Mouse (Mus musculus) CH12.LX (cell line): Measurements from ENCODE around the gene Scn4b.

Experiments used
- CTCF ChIP-seq, 2 experiments: IDR thresholded peaks in 1 of 2; conservative IDR thresholded peaks in 1 of 2; 2 replicates each; pipeline ENCODE4 v1.5.1; 2011 to 2012; ENCODE audit warnings: low read depth in 2 of 2, low read length in 2 of 2, improper control_type of control experiment in 1 of 2, inconsistent platforms in 1 of 2, mild to moderate bottlenecking in 1 of 2, moderate library complexity in 1 of 2
- ELF1 ChIP-seq: IDR thresholded peaks from 2 replicates; pipeline ENCODE4 v1.6.1; 2014; ENCODE audit warnings: low read depth, mild to moderate bottlenecking, inconsistent platforms, low read length, improper control_type of control experiment
- EP300 ChIP-seq: IDR thresholded peaks from 2 replicates; pipeline ENCODE4 v1.6.1; 2011; ENCODE audit warnings: low read length, improper control_type of control experiment
- JUN ChIP-seq: IDR thresholded peaks from 2 replicates; pipeline ENCODE4 v1.6.1; 2011; ENCODE audit warnings: low read depth, mild to moderate bottlenecking, low read length, improper control_type of control experiment, moderate library complexity; ENCODE audit not compliant: insufficient read depth
- KAT2A ChIP-seq: IDR thresholded peaks from 2 replicates; pipeline ENCODE4 v1.6.1; 2012; ENCODE audit warnings: low read length, improper control_type of control experiment, inconsistent platforms; ENCODE audit not compliant: insufficient replicate concordance
- NELFE ChIP-seq: IDR thresholded peaks from 2 replicates; pipeline ENCODE4 v1.6.1; 2011; ENCODE audit warnings: low read depth, low read length, improper control_type of control experiment
- POLR2A ChIP-seq: IDR thresholded peaks from 2 replicates; pipeline ENCODE4 v1.6.1; 2011; ENCODE audit warnings: low read depth, mild to moderate bottlenecking, improper control_type of control experiment, low read length
- RAD21 ChIP-seq: IDR thresholded peaks from 2 replicates; pipeline ENCODE4 v1.6.1; 2011; ENCODE audit warnings: low read depth, mild to moderate bottlenecking, low read length, improper control_type of control experiment, moderate library complexity

DNA sequence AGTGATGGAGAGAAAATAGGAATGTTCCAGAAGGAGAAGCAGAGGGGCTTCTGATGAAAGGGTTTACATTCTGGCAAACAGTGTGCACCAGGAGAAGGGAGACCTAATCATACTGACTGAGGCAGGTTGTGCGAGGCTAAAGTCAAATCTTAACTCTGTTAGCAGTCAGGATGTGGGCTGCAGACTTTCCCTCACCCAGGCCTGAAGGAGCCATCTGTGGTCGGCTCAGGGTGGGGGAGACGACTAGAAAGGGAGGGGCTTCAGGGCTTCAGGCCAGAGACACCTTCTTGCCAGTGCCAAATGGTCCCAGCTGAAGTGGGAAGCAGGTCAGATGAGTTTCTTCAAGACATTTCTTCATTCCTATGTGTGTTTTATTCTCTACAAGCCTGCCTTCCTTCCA is 39.8 kb upstream of the Scn4b start:
- TF ChIP-seq CTCF (conservative IDR thresholded peaks at IDR 0.05 in 1 of 2, IDR thresholded peaks at IDR 0.05 in 1 of 2; ENCODE audit: low read depth in 2 of 2, low read length in 2 of 2), result no peak
- TF ChIP-seq POLR2A, result no peak
- no peak for TF ChIP-seq JUN
- TF ChIP-seq NELFE, result no peak
- TF ChIP-seq EP300, result no peak
- TF ChIP-seq RAD21, result no peak
- no peak for TF ChIP-seq ELF1
- TF ChIP-seq KAT2A, result no peak
